Mouse (Mus musculus) retina, adult 2 months (tissue): ENCODE measurements around the gene Uso1.

Source experiments
- DNase-seq: peaks from one replicate; pipeline ENCODE4 v3.0.0-alpha.2; 2012; ENCODE audit warnings: low read depth, low spot score

Uso1 gene

GRCm38 (mm10) chr5:92137239-92138046 is at the start of gene Uso1:
Uso1 (plus strand) TSS chr5:92137938.
- peak; percentile 98 for DNase-seq

DNA sequence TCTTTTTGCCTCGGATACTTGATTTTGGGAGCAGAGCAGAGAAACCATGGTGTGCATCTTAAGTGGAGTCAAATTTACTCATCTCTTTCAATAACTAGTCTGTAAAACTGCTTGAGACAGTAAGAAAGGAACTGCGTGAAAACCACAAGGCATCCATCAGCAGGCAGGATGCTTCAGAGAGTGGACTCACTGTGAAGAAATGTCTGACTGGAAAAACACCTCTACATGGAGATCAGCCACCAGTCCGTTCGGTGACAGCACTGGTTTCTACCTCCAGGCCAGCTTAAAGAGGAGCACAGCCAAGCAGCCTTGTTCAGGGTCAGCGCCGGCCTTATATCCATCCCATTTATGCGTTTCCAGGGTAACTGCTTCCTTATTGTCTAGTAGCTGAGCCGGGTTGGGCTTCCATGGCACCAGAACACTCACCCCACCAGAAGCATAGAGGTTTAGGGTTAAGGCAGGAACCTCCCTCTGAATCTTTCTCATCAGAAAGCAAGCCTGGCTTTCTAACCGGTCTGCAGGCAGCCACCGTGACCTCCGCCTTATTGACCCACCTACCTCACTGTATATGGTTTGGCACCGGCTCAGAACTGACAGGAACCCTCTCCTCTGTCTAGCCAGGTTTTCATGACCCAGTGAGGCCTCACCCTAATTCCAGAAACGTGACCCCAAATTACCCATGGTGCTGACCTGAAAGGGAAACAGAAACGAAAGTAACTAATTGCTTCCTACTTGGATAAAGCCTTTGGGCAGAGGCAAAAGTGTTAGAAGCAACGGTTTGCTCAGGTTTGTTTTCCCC is 44.3 kb upstream of the Uso1 start:
- DNase-seq = no peak

DNA sequence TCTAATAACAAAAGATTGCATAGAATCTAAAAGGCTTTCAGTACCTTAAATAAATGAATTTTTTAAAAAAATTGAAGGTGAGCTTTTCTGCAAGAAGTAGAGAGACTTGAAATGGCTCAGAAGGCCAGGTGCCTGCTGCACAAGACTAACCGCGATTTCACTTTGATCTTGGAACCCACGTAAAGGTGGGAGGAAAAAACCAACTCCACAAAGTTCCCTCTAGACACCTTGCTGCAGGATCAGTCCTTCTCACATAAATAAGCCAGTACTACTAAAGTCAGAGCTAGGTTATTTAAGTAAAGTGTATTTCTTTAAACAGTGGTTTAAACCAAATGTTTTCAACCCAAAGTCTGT is 43.7 kb upstream of the Uso1 start:
- no peak for DNase-seq

DNA sequence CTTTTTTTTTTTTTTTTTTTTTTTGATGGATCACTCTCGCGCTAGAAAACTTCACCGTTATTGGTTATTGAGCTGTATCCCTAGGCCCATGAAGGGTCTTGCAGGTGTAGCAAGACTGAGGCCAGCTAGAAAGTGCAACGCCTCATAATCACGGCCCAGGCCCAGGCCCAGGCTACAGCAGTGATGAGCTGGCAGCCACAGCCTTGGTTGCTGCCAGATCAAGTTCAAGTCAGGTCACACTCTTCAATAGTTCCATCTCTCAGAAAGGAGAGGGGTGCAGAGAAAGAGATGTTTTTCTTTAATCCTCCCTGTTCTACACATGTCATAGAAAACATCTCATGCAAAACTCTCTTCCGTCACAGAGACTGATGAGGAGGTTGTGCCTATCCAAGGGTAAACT is 41.0 kb upstream of the Uso1 start:
- DNase-seq = no peak

GRCm38 (mm10) chr5:92097779-92098178 is 40.0 kb upstream of the Uso1 start:
- DNase-seq = no peak

GRCm38 (mm10) chr5:92098351-92099109 is 39.2 kb upstream of the Uso1 start:
- DNase-seq = no peak

- no peak for DNase-seq
These were observed 36.1 kb upstream of the Uso1 start for GRCm38 (mm10) chr5:92101601-92102000.

- no peak for DNase-seq
These were observed 34.7 kb upstream of the Uso1 start for GRCm38 (mm10) chr5:92103062-92103461.

DNA sequence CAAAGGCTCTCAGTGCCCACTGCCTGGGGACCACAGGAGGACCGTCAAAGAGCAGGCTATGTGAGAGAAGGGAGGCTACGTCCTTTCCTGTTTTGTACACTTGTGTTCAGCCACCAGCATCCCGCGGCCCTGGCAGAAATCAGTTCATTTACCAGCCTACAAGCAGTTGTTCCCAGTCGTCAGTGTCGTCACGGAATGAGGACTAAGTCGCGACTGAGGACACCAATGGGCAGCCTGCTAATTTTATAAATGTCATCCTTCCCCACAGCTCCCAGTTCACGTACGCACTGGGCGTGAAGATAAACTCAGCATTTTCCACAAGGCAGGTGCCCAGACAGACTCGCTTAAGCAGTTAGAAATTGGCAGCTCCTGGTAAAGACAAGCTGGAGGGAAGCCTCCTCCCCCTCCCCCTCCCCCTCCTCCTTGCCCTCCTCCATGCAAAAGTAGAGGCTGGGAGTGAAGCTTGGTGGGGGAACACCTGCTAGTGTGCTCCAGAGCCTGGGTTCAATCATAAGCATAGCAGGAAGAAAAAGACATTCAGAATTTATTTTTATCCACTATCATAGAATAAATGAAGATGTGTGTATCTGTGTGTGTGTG is 33.8 kb upstream of the Uso1 start:
- DNase-seq = no peak

DNA sequence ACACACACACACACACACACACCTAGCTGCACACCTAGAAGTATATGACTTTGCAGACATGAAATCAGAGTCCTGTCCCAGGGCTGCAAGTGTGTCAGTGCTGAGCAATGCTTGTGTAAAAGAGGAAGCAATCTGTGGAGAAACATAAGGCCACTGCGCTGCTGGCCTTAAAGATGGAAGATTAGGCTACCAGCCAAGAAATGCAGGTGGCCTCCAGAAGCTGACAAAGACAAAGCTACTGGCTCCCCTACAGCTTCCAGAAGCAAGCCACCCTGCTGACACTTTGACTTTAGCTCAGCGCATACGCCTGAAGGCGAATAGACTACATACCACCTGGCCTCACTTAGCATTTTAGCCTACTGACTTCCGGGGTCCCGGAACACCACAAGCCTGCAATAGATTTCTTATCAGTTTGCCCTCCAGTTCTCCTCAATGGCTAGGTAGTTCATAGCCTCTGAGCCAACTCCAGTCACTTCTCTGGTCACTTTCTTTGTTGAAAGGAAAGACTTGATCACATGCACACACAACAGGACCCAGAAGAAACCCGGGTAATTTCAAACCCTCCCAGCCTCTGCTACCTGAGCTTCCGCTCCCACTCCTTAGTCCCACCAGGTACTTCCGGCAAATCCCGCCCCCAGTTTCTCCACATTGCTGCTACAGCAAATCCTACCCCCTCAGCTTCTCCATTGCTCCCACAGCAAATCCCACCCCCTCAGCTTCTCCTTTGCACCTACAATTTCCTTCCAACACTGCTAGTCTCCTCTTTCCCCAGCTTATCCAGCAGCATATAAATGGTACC is 31.2 kb upstream of the Uso1 start:
- DNase-seq = no peak

- no peak for DNase-seq
These were observed 30.5 kb upstream of the Uso1 start for GRCm38 (mm10) chr5:92107282-92107681.

GRCm38 (mm10) chr5:92110818-92111355 is 26.9 kb upstream of the Uso1 start:
- DNase-seq = no peak

DNA sequence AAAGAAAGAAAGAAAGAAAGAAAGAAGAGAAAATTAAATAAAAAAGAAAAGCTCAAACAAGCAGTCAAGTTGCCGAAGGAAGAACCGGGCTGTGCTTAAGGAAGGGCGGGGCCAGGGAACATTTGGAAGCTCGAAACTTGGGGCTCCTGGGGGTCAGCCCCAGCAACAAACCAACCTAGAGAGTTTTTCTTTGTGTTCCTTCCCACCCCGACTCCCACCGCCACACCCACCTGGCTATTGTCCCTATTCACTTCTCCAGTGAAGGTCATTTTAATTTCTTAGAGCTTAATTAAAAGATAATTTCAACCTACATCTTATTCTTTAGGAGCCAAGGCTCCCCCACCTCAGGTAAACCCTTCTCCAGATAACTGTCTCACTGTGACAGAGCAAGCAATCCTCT is 25.6 kb upstream of the Uso1 start:
- DNase-seq = no peak

DNA sequence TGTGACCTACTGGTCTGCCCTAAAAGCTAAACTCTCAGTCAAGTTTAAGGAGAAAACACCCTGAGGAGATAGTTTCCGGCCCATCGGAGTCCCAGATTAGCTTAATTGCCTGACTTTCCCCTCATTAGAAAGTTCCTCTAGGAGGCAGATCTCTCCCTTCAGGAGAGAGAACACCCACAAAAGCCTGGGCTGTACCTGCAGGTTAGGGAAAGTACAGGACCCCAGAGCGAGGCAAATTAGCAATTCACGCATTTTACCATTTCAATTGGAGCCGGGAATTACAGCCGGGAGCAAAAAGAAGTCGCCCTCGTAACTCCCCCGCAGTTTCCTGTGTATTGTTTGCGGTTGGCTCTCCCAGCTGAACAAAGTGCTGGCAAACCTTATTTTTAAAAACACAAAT is 25.2 kb upstream of the Uso1 start:
- DNase-seq = no peak

DNA sequence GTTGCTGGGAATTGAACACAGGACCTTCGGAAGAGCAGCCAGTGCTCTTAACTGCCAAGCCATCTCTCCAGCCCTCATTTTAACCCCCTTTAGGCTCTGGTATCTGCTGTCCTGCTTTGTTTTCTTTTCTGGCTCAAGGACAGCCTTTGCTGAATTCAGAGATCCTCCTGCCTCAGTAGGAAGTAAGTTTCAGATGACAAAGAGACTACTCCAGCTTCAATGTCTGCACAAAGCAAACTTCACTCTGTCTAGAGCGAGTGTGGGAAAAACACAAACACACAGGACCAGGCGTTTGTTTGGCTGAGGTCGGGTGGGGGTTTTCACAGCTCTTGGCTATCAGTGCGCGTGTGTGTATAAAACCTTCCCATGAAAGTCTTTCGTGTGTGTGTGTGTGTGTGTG is 24.3 kb upstream of the Uso1 start:
- no peak for DNase-seq

GRCm38 (mm10) chr5:92114223-92114622 is 23.5 kb upstream of the Uso1 start:
- DNase-seq = no peak

DNA sequence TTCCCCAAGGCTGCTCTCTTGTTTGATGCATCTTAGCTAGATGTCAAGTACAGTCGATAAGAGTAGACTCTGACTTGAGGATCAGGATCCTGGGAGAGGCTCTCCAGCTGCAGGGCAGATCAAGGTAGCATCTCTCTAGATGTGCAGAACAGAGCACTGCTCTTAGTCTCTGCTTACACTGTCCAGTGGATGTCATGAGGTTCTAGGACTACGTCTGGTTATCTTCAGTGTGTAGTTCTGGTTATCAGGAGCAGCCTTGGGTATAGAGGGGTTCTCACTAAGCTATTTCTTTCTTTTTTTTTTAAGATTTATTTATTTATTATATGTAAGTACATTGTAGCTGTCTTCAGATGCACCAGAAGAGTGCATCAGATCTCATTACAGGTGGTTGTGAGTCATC is 22.8 kb upstream of the Uso1 start:
- DNase-seq = no peak

DNA sequence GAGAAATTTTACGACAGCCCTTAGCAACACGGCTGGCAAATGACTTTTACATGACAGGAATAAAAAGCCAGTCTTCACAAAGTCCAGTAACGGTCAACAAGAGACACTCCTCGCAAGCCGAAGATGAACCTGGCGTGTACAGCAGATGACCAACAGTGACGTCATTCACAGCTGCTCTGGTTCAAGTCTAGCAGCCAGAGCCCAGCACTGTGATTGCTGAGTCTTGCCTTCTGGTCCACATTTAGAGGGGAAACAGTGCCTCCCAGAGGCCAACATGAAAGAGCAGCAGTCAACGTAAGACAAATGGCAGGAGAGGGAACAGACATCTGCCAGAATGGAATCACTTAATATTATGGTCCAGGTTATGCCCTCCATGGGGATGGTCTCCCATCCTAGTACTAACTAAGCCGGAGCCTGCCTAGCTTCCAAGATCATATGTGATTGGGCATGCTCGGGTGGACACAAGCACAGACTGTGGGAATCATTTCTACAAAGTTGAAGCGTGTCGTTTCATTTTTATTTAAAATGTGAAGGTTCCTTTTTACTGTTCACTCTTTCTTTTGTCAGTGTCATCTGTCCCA is 19.8 kb upstream of the Uso1 start:
- DNase-seq = peak; percentile 52

DNA sequence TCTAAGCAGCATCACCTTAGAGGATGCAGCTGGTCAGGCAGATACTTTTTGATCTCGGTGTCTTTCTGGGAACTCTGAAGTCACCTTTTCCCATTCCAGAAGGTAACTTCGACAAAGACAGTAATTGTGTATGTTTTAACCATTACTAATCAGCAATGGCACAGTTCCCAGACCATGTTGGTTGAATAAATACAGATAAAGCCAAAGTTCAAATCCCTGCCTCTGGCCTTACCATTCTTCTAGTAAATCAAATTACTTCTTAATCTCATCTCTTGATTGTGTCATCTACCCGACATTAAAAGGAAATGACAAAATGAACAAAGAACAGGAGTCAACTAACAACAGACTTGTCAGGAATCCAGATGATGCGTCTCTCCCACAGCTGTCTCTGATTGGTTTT is 16.1 kb upstream of the Uso1 start:
- DNase-seq = no peak

DNA sequence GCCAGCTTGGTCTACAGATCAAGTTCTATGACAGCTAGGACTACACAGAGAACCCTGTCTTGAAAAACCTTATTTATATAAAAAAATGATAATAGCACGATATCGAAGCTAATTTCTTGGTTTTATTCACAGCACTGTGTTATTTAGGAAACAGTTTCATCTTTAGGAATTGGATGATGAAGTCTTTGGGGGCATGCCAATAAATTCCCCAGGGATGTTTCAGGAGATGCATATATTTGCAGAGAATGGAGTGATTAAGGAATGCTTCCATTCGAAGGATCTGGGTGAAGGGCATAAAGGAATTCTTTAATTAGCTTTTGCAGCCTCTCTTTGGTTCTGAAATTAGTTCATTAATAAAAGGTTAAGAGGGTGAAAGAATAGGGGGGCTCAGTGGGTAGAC is 12.3 kb upstream of the Uso1 start:
- no peak for DNase-seq
